Mouse (Mus musculus) heart, adult 2 months (tissue): Measurements from ENCODE around the gene Specc1. TPM values are rescaled to one million over a fixed set of nuclear protein-coding genes. Genes with fewer than 3 reads are reported as not detected.

Source experiments
- DNase-seq, 2 experiments: peaks; one replicate each; pipeline ENCODE4 v3.0.0; 2021
- H3K27ac ChIP-seq: fragments of 200-600 bp; 2 replicates; pipeline ENCODE4 v1.8.1; 2022
- H3K27me3 ChIP-seq: fragments of 200-500 bp; 2 replicates; pipeline ENCODE4 v1.6.1; 2012; ENCODE audit warnings: mild to moderate bottlenecking, low read length, inconsistent platforms, mixed read lengths; ENCODE audit not compliant: control insufficient read depth, insufficient read depth
- H3K36me3 ChIP-seq: fragments of 200-500 bp; 2 replicates; pipeline ENCODE4 v1.6.1; 2012; ENCODE audit warnings: low read length, inconsistent platforms; ENCODE audit not compliant: control insufficient read depth, insufficient read depth
- H3K4me1 ChIP-seq: fragments of 200-500 bp; 2 replicates; pipeline ENCODE4 v1.6.1; 2011; ENCODE audit warnings: low read length; ENCODE audit not compliant: control insufficient read depth, insufficient read depth
- H3K4me3 ChIP-seq: fragments of 200-600 bp; 2 replicates; pipeline ENCODE4 v1.8.1; 2022
- H3K79me2 ChIP-seq: fragments of 200-500 bp; replicated peaks from 2 replicates; pipeline ENCODE4 v1.6.1; 2012; ENCODE audit warnings: mild to moderate bottlenecking, inconsistent platforms, low read length, moderate library complexity, mixed read lengths; ENCODE audit not compliant: control insufficient read depth, insufficient read depth
- H3K9ac ChIP-seq: fragments of 200-500 bp; 2 replicates; pipeline ENCODE4 v1.6.1; 2012; ENCODE audit warnings: low read depth, mild to moderate bottlenecking, control low read depth, inconsistent platforms, low read length, mixed read lengths
- CTCF ChIP-seq: fragments of 200-600 bp; IDR thresholded peaks from 2 replicates; pipeline ENCODE4 v1.8.1; 2022; ENCODE audit warnings: antibody characterized with exemption, mild to moderate bottlenecking, moderate library complexity
- EP300 ChIP-seq: fragments of 200-500 bp; IDR thresholded peaks from 2 replicates; pipeline ENCODE4 v1.6.1; 2011; ENCODE audit warnings: low read depth, low read length, control low read depth; ENCODE audit not compliant: insufficient read depth
- POLR2A ChIP-seq: fragments of 200-500 bp; IDR thresholded peaks from 2 replicates; pipeline ENCODE4 v1.6.1; 2011; ENCODE audit warnings: mild to moderate bottlenecking, low read depth, low read length, control low read depth; ENCODE audit not compliant: insufficient read depth
- WGBS: fragments of 180-500 bp; shearing (Covaris S2); methylation state at CpG from one replicate; pipeline ENCODE4 v1.1.7; 2018; 5-methylcytosine and 5-hydroxymethylcytosine counted together
- intact Hi-C: fragments of 180-260 bp; cut with DNase I; formaldehyde crosslinking; loops from one replicate; pipeline ENCODE4 v1.15.1; 2025
- long read RNA-seq: library from polyadenylated mRNA; stranded (forward); transcript quantifications from one replicate; pipeline ENCODE4 v2.0.0, GENCODE M21; 2021
- polyA plus RNA-seq: library from polyadenylated mRNA; depleted of rRNA; stranded (reverse); fragments of >200 nt; gene quantifications from 2 replicates; pipeline ENCODE4 v1.2.3, GENCODE M21; 2012; rRNA removed
- total RNA-seq, 2 experiments: library from RNA; stranded (reverse); gene quantifications; 2 replicates each; pipeline ENCODE4 v1.2.3; 2021

The Specc1 gene
- 10 to 100 TPM in 1 of 2 experiments, 1 to 10 TPM in 1; 4.6 to 21.6 TPM for total RNA-seq
- 2.1 and 3.5 TPM in 2 replicates for polyA plus RNA-seq
- long read RNA-seq, partial matches to known transcripts: 0 of 3 reads
- long read RNA-seq, other reads (novel, unspliced or antisense): 3 of 3 reads

DNA sequence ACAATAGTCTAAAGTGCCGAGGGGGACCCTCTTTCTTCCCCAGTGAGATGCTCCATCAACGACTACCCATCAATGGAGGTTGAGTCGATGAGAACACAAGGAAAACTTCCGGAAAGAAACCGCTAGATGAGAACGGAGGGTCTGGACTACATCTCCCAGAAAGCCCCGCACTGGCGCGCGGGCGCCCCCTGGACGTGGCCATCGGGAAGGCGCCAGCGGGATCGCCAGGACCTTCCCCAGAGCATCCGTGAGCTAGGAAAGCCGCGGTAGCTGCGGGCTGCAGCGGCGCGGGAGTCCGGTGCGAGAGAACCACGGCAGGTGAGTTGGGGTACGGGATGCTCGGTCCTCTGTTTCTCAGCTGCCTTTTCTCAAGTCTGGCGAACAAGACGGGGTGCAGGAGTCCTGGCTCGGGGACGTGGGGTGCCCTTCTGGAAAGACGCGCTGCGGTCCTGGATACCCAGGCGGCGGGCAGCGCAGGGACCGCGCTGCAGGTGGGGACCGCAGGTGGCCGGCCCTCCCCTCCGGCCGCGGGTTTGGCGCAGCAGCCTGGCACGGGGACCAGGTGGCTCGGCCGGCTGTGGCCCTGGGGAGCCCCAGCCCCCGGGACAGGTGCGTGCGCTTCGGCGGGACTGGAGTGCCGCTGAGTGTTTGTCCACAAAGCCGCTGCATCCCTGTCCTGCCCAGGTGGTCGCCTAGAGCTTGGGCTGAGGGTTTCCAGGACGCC is at the start of gene Specc1:
TSS of gene Specc1 (plus strand) at position 192 of the 724 bp plus-strand sequence.
- peaks cover 6% of the 10 kb centered on the region for H3K27me3 ChIP-seq
- no peak within 1 kb of the TSS for H3K27ac ChIP-seq
- peak within 1 kb of the TSS; percentile 26 for H3K9ac ChIP-seq
- WGBS: under 1% methylated on average over 58 of the region's 58 CpGs
- no peaks in the 10 kb centered on the region for H3K79me2 ChIP-seq
- H3K4me3 ChIP-seq: peak within 1 kb of the TSS; percentile 60
- TF ChIP-seq CTCF (peak; percentile 97), EP300 (no peak), POLR2A (no peak)
- intact Hi-C loops: loop anchor here (5.0 kb wide), 2 partner anchors 51 to 171 kb away; no protein-coding TSS in a partner anchor
- no peaks in the 10 kb centered on the region for H3K4me1 ChIP-seq
- DNase-seq: peak; percentile 90 to 95
- no peaks in the 10 kb centered on the region for H3K36me3 ChIP-seq

DNA sequence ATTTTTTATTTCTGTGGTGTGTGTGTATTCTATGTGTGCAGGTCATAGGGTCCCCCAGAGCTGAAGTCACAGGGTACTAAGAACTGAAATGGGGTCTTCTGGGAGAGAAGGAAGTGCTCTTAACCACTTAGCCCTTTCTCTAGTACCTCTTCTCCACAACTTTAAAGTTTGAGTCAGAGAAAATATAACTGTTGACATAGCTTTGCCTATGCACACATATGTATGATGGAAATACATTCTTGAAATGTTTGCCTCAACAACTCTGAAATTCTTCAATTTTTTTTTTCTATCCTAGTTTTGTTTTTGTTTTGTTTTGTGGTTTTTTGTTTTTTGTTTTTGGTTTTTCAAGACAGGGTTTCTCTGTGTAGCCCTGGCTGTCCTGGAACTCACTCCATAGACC is 48.2 kb upstream of the Specc1 start:
- Histone ChIP-seq H3K79me2 (peaks cover 2% of the 10 kb centered on the region), H3K4me3 (no peak overlapping the region), H3K27me3 (no peaks in the 10 kb centered on the region), H3K27ac (no peak overlapping the region), H3K9ac (no peak overlapping the region), H3K4me1 (no peaks in the 10 kb centered on the region), H3K36me3 (peaks cover 10% of the 10 kb centered on the region; the same call in 1 of the 2 replicates)
- DNase-seq: no peak
- intact Hi-C loops: no loop called here
- TF ChIP-seq EP300 (no peak), CTCF (no peak), POLR2A (no peak)

DNA sequence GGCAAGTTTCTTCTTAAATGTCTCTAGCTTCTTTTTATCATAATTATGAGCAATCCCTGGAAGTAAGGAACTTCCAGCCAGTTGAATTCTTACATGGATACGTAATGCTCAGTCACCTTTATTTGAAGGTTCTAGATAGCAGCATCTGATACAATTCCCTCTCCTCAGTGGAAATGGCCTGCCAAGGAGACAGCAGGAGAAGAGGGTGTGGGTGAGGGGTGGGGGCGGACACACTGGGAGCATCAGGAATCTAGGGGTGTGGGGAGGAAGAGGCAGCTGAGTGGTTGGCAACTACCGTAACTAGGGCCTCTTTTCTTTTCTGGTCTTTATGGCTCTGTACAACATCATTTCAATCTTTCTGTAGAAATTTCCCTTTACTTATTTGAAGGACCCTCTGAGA is 36.9 kb upstream of the Specc1 start:
- H3K36me3 ChIP-seq: peaks cover 18% of the 10 kb centered on the region
- no peak for DNase-seq
- no peaks in the 10 kb centered on the region for H3K27me3 ChIP-seq
- 92% methylated on average over 3 of the region's 3 CpGs for WGBS
- H3K9ac ChIP-seq: no peak overlapping the region
- intact Hi-C loops: no loop called here
- H3K4me3 ChIP-seq: no peak overlapping the region
- H3K27ac ChIP-seq: no peak overlapping the region
- peaks cover 2% of the 10 kb centered on the region for H3K79me2 ChIP-seq
- peaks cover 3% of the 10 kb centered on the region for H3K4me1 ChIP-seq
- no peak for TF ChIP-seq CTCF
- no peak for TF ChIP-seq EP300
- no peak for TF ChIP-seq POLR2A

DNA sequence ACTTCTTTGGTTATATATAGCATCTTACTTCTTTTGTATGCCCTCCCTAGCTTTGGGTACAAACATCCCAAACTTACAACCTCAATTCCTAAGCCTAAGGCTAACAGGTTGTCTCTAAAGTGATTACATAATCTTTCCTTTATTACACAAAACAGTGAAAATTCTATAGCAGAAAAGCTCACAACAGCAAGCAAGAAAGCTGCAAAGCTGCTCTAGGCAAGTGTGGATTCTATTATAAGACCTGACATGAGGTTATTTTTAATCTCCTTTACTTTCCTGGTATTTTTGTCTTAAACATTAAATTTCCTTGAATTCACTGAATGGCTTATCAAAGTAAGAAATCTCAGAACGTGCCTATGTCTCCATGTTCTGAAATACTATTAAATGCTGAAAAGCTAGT is 33.3 kb upstream of the Specc1 start:
- intact Hi-C loops: no loop called here
- H3K79me2 ChIP-seq: peaks cover 3% of the 10 kb centered on the region
- no peak overlapping the region for H3K4me3 ChIP-seq
- no peak overlapping the region for H3K27ac ChIP-seq
- TF ChIP-seq EP300: no peak
- TF ChIP-seq POLR2A: no peak
- no peak for TF ChIP-seq CTCF
- H3K9ac ChIP-seq: no peak overlapping the region
- H3K27me3 ChIP-seq: no peaks in the 10 kb centered on the region
- peaks cover 9% of the 10 kb centered on the region for H3K36me3 ChIP-seq
- DNase-seq: no peak
- WGBS: 32% methylated on average over 1 of the region's 1 CpGs
- H3K4me1 ChIP-seq: peaks cover 5% of the 10 kb centered on the region

- TF ChIP-seq POLR2A: no peak
- TF ChIP-seq EP300: no peak
- TF ChIP-seq CTCF: no peak
- Histone ChIP-seq H3K4me1 (peaks cover 3% of the 10 kb centered on the region), H3K27me3 (no peaks in the 10 kb centered on the region), H3K4me3 (peak overlapping the region; percentile 97), H3K27ac (peak overlapping the region; percentile 99), H3K9ac (peak overlapping the region; percentile 96), H3K79me2 (peaks cover 4% of the 10 kb centered on the region), H3K36me3 (peaks cover 7% of the 10 kb centered on the region)
- under 1% methylated on average over 47 of the region's 47 CpGs for WGBS
- DNase-seq: no peak
- intact Hi-C loops: loop anchor here (1.0 to 5.0 kb wide), 2 partner anchors 74 to 1392 kb away; partner anchors contain the start of genes Alkbh5 and Ulk2
Measured at GRCm38 (mm10) chr11:61929323-61930097, 27.1 kb upstream of the Specc1 start.

GRCm38 (mm10) chr11:61930098-61930517 is 26.5 kb upstream of the Specc1 start, which contains the start of gene Akap10:
Gene Akap10 (minus strand): TSS chr11:61930252.
- TF ChIP-seq POLR2A (peak; percentile 97), EP300 (no peak), CTCF (peak; percentile 14; the same call in 1 of the 2 replicates)
- Histone ChIP-seq H3K36me3 (peaks cover 5% of the 10 kb centered on the region; the same call in 1 of the 2 replicates), H3K4me3 (peak within 1 kb of the TSS; percentile 97), H3K27ac (peak within 1 kb of the TSS; percentile 99), H3K9ac (peak within 1 kb of the TSS; percentile 96), H3K4me1 (peaks cover 3% of the 10 kb centered on the region), H3K27me3 (no peaks in the 10 kb centered on the region), H3K79me2 (peaks cover 4% of the 10 kb centered on the region)
- under 1% methylated on average over 40 of the region's 43 CpGs for WGBS
- peak; percentile 95 to 97 for DNase-seq
- intact Hi-C loops: loop anchor here (5.0 kb wide), 1 partner anchor 1393 kb away; the partner anchor contains the start of gene Alkbh5
